Mouse (Mus musculus) natural killer cell, adult 2 months (primary cell): Measurements from ENCODE around the gene Ror2.
A peak's percentile ranks its signal among the peaks of the same experiment; 100 is the strongest.
"Not testable (repeated sequence)": the region's sequence is repeated elsewhere in the genome, so short reads cannot be mapped to it uniquely, and the experiment has no call there.

Experiments
- DNase-seq, 2 experiments: peaks; one replicate each; pipeline ENCODE4 v3.0.0; 2022; ENCODE audit warnings: low spot score in 2 of 2

Ror2 gene

GRCm38 (mm10) chr13:53285756-53286361, at the start of gene Ror2:
Gene Ror2, minus strand, starts transcription at chr13:53286124.
- DNase-seq, result no peak

DNA sequence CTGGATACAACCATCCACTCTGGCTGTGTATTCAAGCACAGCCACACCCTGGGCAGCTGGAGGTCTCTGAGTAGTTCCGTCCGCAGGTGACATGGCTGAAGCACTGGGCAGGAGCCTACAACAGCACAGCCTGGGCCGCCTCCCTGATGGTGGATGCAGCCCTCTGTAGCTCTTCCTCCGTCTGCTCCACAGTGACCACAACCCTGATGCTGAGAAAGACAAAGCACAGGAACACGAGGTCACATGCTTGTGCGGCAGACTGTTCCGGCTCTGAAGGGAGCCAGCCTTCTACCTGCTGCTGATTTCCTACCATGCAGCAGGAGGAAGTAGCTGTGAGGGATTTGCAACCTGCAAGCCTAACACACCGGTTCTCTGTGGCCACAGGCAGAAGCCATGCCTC, 47.8 kb upstream of the Ror2 start:
- no peak for DNase-seq

- no peak for DNase-seq
These were observed 44.3 kb upstream of the Ror2 start for GRCm38 (mm10) chr13:53330246-53330645.

GRCm38 (mm10) chr13:53325531-53325930, 39.6 kb upstream of the Ror2 start:
- no peak for DNase-seq

GRCm38 (mm10) chr13:53323661-53324060, 37.7 kb upstream of the Ror2 start:
- DNase-seq, result peak in 1 of 2 experiments; percentile 14

- DNase-seq, result no peak
These were observed 35.0 kb upstream of the Ror2 start for GRCm38 (mm10) chr13:53320899-53321298.

- no peak for DNase-seq
These were observed 30.8 kb upstream of the Ror2 start for GRCm38 (mm10) chr13:53316515-53317295.

GRCm38 (mm10) chr13:53315757-53316156, 29.8 kb upstream of the Ror2 start:
- DNase-seq, result not testable (repeated sequence)

DNA sequence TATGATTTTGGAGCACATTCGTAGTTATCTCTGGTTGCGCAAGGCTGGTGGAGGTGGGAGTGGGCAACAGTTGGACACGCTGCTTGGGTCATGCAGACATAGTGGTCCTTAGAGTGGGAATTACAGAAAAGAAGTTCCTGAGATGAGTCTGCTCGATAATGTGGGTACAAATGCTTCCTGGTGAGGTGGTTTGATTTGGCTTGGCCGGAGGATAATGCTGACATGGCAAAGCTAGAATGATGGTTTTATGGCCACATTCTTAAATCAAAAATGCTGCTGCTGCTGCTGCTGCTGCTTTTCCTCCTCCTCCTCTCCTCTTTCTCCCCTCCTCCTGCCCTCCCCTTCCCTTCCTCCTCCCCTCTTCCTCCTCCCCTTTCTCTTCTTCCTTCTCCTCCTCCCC, 24.5 kb upstream of the Ror2 start:
- no peak for DNase-seq

- DNase-seq, result no peak
These were observed 23.8 kb upstream of the Ror2 start for GRCm38 (mm10) chr13:53309661-53310160.

GRCm38 (mm10) chr13:53309148-53309547, 23.2 kb upstream of the Ror2 start:
- DNase-seq, result no peak

DNA sequence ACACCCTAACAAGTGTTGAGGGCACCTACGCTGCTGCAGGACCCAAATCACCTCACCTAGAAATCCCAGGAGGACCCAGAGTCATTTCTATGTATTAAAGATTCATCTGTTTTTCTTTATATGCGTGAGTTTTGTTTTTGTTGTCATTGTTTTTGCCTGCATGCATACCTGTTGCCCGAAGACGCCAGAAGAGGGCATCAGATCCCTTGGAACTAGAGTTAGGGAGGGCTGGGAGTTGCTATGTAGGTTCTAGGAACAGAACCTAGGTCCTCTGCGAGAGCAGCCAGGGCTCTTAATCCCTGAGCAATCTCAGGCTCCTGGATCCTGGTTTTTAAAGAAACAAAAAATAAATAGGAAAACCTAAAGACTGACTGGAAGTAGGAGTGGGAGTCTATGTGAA, 20.9 kb upstream of the Ror2 start:
- no peak for DNase-seq

GRCm38 (mm10) chr13:53305256-53305655, 19.3 kb upstream of the Ror2 start:
- DNase-seq, result no peak

DNA sequence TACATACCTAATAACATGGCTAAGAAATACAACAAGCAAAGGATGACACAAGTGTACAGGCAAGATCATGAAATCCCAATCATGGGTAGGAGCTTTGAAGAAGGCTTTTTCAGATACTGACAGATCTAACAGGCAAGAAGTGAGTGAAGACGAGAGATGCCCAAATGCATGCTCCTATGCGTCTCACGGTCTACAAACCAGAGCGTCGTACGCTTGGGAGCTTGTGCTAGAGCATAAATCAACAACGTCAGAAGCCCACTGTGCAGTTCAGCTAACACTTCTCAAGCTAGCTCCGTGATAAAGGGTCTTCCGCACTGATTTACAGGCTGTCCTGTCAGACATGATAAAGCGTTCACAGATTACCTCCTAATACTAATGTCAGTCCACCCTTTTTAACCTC, 16.8 kb upstream of the Ror2 start:
- DNase-seq, result no peak

DNA sequence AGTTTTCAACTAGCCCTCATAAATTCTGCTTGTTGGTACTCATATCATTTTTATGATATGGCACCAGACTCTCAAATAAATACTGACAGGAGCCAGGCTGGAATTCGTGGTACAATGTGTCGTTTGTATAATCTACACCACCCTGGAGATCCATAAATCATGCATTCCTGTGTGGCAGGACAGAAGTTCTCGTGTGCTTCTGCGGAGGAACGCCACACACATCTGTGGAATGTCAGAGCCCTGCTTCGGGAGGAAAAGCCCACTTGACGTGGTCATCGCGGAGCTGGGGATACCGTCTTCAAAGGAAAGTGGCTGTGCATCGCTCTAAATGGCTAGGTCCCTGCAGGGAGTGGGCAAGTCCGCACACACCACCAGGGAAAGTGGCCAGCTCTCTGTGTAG, 7.1 kb upstream of the Ror2 start:
- DNase-seq, result no peak

DNA sequence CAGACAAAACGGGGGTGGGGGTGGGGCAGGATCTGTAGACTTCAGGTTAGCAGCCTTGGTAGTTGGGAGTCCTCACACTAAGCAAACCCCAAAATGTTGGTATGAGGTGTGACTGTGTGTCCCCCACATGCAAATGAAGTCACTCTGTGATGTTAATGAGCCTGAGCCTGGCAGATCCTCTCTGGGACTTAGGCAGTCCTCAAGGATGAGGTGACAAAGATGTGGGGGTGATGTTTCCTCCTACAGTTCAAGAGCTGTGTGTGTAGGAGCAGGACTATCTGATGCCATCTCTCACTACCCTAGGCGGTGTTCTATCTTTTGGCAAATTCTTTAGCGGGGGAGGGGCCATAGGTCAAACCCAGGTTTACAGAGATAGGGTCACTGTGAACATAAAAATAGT, 6.3 kb upstream of the Ror2 start:
- no peak for DNase-seq

GRCm38 (mm10) chr13:53285261-53285755, 616 bp downstream of the Ror2 start:
- DNase-seq, result no peak

- DNase-seq, result no peak
These were observed 1.2 kb downstream of the Ror2 start for GRCm38 (mm10) chr13:53284740-53285191.

DNA sequence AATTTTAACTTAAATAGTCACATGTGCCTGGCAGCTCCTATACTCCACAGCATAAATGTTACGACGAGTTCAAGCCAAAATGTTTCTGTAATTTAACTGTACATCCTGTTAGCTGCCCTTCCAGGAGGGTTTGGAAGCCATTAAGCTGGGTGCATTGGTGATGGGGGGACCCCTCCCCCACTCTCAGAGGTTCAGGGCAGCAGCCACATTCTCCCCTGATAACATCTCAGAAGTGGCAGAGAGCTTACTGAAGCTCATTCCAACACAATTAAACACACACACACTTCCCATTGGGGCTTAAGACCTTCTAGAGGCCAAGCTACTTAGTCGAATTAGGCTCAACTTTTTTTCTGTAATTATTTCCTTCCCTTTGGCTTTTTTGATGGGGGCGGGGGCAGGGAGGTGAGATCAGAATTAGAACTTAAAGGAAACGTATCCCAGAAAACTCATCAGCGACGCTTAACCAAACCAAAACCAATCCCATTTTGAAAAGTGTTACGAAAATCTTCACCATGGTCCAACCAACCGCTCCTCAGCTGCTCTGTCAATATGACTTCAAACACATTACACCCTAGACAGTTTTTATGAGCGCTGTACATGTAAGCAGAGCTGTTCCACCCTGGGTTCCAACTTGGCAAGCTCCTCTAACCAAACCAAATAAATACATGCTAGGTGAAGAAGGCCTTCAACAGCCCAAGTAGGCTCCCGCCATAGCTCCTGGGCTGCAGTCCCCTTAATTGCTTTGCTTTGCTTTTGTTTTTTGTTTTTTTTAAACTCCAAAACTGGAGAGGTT, 4.1 kb downstream of the Ror2 start:
- DNase-seq, result no peak

- no peak for DNase-seq
These were observed 7.0 kb downstream of the Ror2 start for GRCm38 (mm10) chr13:53278908-53279307.

- DNase-seq, result no peak
These were observed 9.5 kb downstream of the Ror2 start for GRCm38 (mm10) chr13:53276381-53276780.

DNA sequence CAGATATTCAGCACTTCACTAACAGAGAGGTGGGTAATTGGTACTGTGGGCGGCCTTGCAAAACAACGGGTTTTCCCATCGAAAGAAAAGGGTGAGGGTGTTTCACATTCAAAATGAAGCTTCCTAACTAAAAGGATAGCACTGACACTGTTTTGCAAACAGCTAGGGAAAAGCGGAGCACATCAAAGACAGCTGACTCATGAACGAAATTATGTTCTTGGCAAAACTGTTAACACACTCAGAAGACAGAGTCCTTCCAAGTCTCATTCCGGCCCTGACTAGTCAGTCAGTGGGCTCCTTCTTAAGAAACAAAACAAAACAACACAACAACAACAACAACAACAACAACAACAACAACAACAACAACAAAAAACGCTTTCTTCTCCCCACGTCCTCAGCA, 10.1 kb downstream of the Ror2 start:
- DNase-seq, result no peak
